Mouse (Mus musculus): ENCODE measurements around the gene Nlk. TPM values are rescaled to one million over a fixed set of nuclear protein-coding genes. Genes with fewer than 3 reads are reported as not detected.
A peak's percentile ranks its signal among the peaks of the same experiment; 100 is the strongest.

Nlk gene
- polyA plus RNA-seq (2016; fragmentation: Nextera tagmentation; extraction: Ambion mirVana), result 10.8 and 11.6 TPM in 2 replicates

GRCm38 (mm10) chr11:78696777-78697752 is at the start of gene Nlk:
TSS of gene Nlk (minus strand) at chr11:78697373.
- Histone ChIP-seq H3K4me3 (replicated peaks) (peak within 1 kb of the TSS; percentile 83), H3K27ac (peak within 1 kb of the TSS; percentile 83), H3K9me3 (no peaks in the 10 kb centered on the region), H3K4me2 (peak within 1 kb of the TSS; percentile 59), H3K36me3 (peaks cover 8% of the 10 kb centered on the region; the same call in 1 of the 2 replicates), H3K27me3 (no peaks in the 10 kb centered on the region), H3K9ac (replicated peaks) (peak within 1 kb of the TSS; percentile 87), H3K4me1 (replicated peaks) (peaks cover 25% of the 10 kb centered on the region)
- peak; percentile 100 for ATAC-seq (ENCODE audit: insufficient number of reproducible peaks, insufficient read depth, low FRiP score, low TSS enrichment, low read depth)
- 1% methylated on average over 54 of the region's 65 CpGs for WGBS

DNA sequence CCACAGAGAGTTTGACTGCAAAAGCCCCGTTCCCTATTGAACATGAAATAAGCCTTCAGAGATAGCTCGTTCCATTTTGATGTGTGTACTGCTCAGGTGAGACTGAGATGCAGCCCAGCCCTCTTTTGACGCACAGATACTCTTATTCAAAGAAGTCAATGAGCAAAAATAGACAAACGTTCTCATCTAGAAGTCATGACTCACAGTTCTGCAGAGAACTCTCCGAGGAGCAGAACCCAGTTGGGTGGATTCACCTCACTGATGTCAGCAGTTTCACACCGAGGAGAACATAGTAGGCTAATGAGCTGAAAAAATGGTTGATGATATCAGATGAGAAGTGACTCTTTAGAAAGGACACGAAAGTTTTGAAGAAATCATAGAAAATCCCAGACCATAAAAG is 49.1 kb upstream of the Nlk start:
- no peaks in the 10 kb centered on the region for H3K27me3 ChIP-seq
- no peak overlapping the region for H3K4me3 ChIP-seq (replicated peaks)
- peaks cover 11% of the 10 kb centered on the region for H3K4me1 ChIP-seq (replicated peaks)
- WGBS, result 90% methylated on average over 7 of the region's 7 CpGs
- H3K9ac ChIP-seq (replicated peaks), result no peak overlapping the region
- ATAC-seq (ENCODE audit: insufficient number of reproducible peaks, insufficient read depth, low FRiP score, low TSS enrichment, low read depth), result no peak
- no peaks in the 10 kb centered on the region for H3K9me3 ChIP-seq
- H3K27ac ChIP-seq, result no peak overlapping the region
- peaks cover 22% of the 10 kb centered on the region; the same call in 1 of the 2 replicates for H3K36me3 ChIP-seq
- no peak overlapping the region for H3K4me2 ChIP-seq

- Histone ChIP-seq H3K9me3 (no peaks in the 10 kb centered on the region), H3K9ac (replicated peaks) (no peak overlapping the region), H3K4me3 (replicated peaks) (no peak overlapping the region), H3K27ac (0 out of 2 replicates have a peak overlapping the region, but pooled peaks have one; percentile 4), H3K36me3 (peaks cover 22% of the 10 kb centered on the region; the same call in 1 of the 2 replicates), H3K4me1 (replicated peaks) (peaks cover 5% of the 10 kb centered on the region), H3K4me2 (no peak overlapping the region), H3K27me3 (no peaks in the 10 kb centered on the region)
- 68% methylated on average over 4 of the region's 4 CpGs for WGBS
- no peak for ATAC-seq (ENCODE audit: insufficient number of reproducible peaks, insufficient read depth, low FRiP score, low TSS enrichment, low read depth)
Measured at GRCm38 (mm10) chr11:78745475-78745874, 48.3 kb upstream of the Nlk start.

DNA sequence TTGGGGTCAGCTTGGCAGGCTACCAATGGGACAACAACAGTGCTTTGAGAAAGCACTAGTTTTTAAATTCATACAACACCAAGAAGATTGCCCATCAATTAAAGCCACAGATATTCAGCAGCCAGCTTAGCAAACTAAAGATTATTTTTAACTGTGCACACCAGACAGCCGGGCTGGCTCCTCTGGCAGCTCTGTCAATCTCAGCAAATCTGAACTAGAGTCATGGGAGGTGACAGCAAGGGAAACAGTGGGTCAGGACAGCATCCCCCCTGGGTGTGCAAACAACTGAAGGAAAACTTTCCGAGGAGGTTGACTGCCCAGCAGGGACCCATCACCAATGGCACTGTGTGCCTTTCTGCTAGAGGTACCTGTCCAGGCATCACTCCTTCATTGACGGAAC is 45.3 kb upstream of the Nlk start:
- no peaks in the 10 kb centered on the region for H3K27me3 ChIP-seq
- H3K9me3 ChIP-seq, result no peaks in the 10 kb centered on the region
- no peak overlapping the region for H3K9ac ChIP-seq (replicated peaks)
- ATAC-seq (ENCODE audit: insufficient number of reproducible peaks, insufficient read depth, low FRiP score, low TSS enrichment, low read depth), result no peak
- H3K4me1 ChIP-seq (replicated peaks), result 0 out of 2 replicates have a peak, but pooled peaks cover 4% of the 10 kb centered on the region
- H3K27ac ChIP-seq, result no peak overlapping the region
- H3K4me2 ChIP-seq, result no peak overlapping the region
- 79% methylated on average over 3 of the region's 3 CpGs for WGBS
- H3K36me3 ChIP-seq, result peaks cover under 1% of the 10 kb centered on the region; the same call in 1 of the 2 replicates
- no peak overlapping the region for H3K4me3 ChIP-seq (replicated peaks)

- Histone ChIP-seq H3K4me3 (replicated peaks) (no peak overlapping the region), H3K36me3 (no peaks in the 10 kb centered on the region), H3K27ac (no peak overlapping the region), H3K4me2 (no peak overlapping the region), H3K9me3 (no peaks in the 10 kb centered on the region), H3K27me3 (no peaks in the 10 kb centered on the region), H3K4me1 (replicated peaks) (0 out of 2 replicates have a peak, but pooled peaks cover 4% of the 10 kb centered on the region), H3K9ac (replicated peaks) (no peak overlapping the region)
- no peak for ATAC-seq (ENCODE audit: insufficient number of reproducible peaks, insufficient read depth, low FRiP score, low TSS enrichment, low read depth)
- WGBS, result 78% methylated on average over 7 of the region's 7 CpGs
Measured at GRCm38 (mm10) chr11:78741958-78742357, 44.8 kb upstream of the Nlk start.

DNA sequence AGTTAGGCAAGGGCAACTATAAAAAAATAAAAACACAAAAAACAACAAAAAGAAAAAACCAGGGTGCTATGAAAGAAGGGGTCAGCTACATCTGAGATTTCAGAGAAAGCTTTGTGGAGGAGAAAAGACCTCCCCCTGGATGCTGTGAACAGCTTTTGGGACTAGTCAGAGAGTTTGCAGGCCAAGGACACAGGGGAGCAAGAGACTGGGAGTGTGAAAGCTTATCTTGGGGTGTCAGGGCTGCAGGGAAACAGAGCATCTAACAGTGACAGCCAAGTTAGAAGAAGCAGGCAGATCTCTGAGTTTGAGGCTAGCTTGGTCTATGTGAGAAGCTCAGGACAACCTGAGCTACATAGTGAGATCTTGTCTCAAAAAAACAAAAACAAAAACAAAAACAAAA is 42.2 kb upstream of the Nlk start:
- Histone ChIP-seq H3K9ac (replicated peaks) (no peak overlapping the region), H3K27me3 (no peaks in the 10 kb centered on the region), H3K27ac (no peak overlapping the region), H3K36me3 (no peaks in the 10 kb centered on the region), H3K4me2 (no peak overlapping the region), H3K4me1 (replicated peaks) (no peaks in the 10 kb centered on the region), H3K9me3 (no peaks in the 10 kb centered on the region), H3K4me3 (replicated peaks) (no peak overlapping the region)
- ATAC-seq (ENCODE audit: insufficient number of reproducible peaks, insufficient read depth, low FRiP score, low TSS enrichment, low read depth), result no peak

DNA sequence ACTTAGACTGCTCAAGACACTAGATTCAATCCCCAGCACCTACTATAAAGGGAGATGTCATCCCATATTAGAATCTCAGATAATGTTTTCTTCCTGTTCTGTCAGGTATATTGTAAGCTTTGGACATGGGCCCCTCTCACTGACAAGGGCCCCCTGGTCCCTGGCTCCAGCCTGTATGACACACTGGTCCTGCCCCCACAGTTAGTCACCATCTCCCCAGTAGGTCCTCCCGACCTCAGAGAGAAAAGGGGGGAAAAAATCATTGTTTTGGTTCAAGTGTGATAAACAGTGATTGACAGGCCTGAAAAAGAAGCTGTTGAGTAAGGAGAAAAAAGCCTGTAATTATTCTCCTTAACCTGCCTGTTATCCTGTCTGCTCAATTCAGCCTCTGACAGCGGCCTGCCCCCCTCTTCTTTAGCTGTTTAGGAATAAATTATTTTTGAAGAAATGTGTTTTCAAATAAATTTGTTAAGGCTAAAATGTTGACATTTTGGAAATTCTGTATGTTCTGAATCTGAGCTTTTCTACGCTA is 39.8 kb upstream of the Nlk start:
- no peak for ATAC-seq (ENCODE audit: insufficient number of reproducible peaks, insufficient read depth, low FRiP score, low TSS enrichment, low read depth)
- no peak overlapping the region for H3K4me2 ChIP-seq
- no peak overlapping the region for H3K27ac ChIP-seq
- H3K9me3 ChIP-seq, result no peaks in the 10 kb centered on the region
- no peaks in the 10 kb centered on the region for H3K27me3 ChIP-seq
- 70% methylated on average over 3 of the region's 3 CpGs for WGBS
- no peaks in the 10 kb centered on the region for H3K4me1 ChIP-seq (replicated peaks)
- H3K4me3 ChIP-seq (replicated peaks), result no peak overlapping the region
- no peak overlapping the region for H3K9ac ChIP-seq (replicated peaks)
- H3K36me3 ChIP-seq, result no peaks in the 10 kb centered on the region

GRCm38 (mm10) chr11:78735168-78735567 is 38.0 kb upstream of the Nlk start:
- H3K4me2 ChIP-seq, result no peak overlapping the region
- H3K9me3 ChIP-seq, result no peaks in the 10 kb centered on the region
- H3K36me3 ChIP-seq, result no peaks in the 10 kb centered on the region
- no peak for ATAC-seq (ENCODE audit: insufficient number of reproducible peaks, insufficient read depth, low FRiP score, low TSS enrichment, low read depth)
- no peak overlapping the region for H3K27ac ChIP-seq
- no peaks in the 10 kb centered on the region for H3K4me1 ChIP-seq (replicated peaks)
- no peak overlapping the region for H3K4me3 ChIP-seq (replicated peaks)
- 88% methylated on average over 1 of the region's 1 CpGs for WGBS
- no peaks in the 10 kb centered on the region for H3K27me3 ChIP-seq
- no peak overlapping the region for H3K9ac ChIP-seq (replicated peaks)

GRCm38 (mm10) chr11:78732619-78733018 is 35.4 kb upstream of the Nlk start:
- H3K9ac ChIP-seq (replicated peaks), result no peak overlapping the region
- no peak overlapping the region for H3K4me2 ChIP-seq
- H3K27ac ChIP-seq, result no peak overlapping the region
- H3K9me3 ChIP-seq, result no peaks in the 10 kb centered on the region
- H3K27me3 ChIP-seq, result no peaks in the 10 kb centered on the region
- 90% methylated on average over 6 of the region's 6 CpGs for WGBS
- no peaks in the 10 kb centered on the region for H3K4me1 ChIP-seq (replicated peaks)
- no peak for ATAC-seq (ENCODE audit: insufficient number of reproducible peaks, insufficient read depth, low FRiP score, low TSS enrichment, low read depth)
- H3K4me3 ChIP-seq (replicated peaks), result no peak overlapping the region
- H3K36me3 ChIP-seq, result no peaks in the 10 kb centered on the region

DNA sequence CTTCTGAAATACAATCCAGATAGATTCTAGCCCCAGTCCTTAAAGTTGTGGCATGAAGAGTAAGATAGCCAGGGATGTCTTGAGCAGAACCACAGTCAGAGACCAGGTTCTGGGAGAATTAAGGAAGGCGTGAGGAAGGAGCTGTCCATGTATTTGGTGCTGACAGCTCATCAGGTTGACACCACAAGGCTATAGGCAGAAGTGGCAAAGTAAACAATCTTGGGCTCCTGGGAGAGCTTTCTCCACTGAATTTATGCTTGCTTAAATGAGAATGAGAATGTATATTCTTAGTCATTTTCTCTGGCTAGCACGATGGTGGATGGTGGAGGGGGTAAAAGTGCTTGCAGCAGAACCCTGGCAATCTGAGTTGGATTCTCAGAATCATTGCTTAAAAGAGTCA is 33.7 kb upstream of the Nlk start:
- Histone ChIP-seq H3K9me3 (no peaks in the 10 kb centered on the region), H3K9ac (replicated peaks) (no peak overlapping the region), H3K27ac (no peak overlapping the region), H3K4me1 (replicated peaks) (no peaks in the 10 kb centered on the region), H3K4me2 (no peak overlapping the region), H3K27me3 (no peaks in the 10 kb centered on the region), H3K36me3 (no peaks in the 10 kb centered on the region), H3K4me3 (replicated peaks) (no peak overlapping the region)
- 26% methylated on average over 2 of the region's 2 CpGs for WGBS
- ATAC-seq (ENCODE audit: insufficient number of reproducible peaks, insufficient read depth, low FRiP score, low TSS enrichment, low read depth), result no peak

DNA sequence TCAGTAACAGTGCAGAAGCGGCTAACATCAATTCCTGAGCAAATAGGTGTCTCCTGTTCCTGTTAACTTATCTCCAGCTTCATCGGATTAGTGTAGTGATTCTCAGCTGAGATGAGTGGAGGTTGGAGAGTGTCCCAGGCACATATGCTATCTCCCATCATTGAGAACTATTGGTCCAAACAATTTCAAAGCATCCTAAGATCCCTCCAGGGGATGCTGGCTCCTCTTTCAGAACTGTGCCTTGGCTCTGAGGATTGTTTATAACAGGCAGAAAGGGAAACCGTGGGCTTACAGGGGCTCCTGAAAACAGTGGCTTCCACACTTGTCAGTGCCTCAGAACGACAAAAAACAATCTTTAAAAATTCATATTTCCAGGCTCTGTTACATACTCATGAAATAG is 30.9 kb upstream of the Nlk start:
- 75% methylated on average over 4 of the region's 4 CpGs for WGBS
- H3K4me3 ChIP-seq (replicated peaks), result no peak overlapping the region
- H3K9ac ChIP-seq (replicated peaks), result no peak overlapping the region
- no peak overlapping the region for H3K27ac ChIP-seq
- H3K27me3 ChIP-seq, result no peaks in the 10 kb centered on the region
- no peak for ATAC-seq (ENCODE audit: insufficient number of reproducible peaks, insufficient read depth, low FRiP score, low TSS enrichment, low read depth)
- H3K36me3 ChIP-seq, result no peaks in the 10 kb centered on the region
- no peaks in the 10 kb centered on the region for H3K9me3 ChIP-seq
- no peak overlapping the region for H3K4me2 ChIP-seq
- no peaks in the 10 kb centered on the region for H3K4me1 ChIP-seq (replicated peaks)

Data from limb, embryonic 12.5 days (tissue).